Mouse (Mus musculus): Measurements from ENCODE around the gene Plb1. TPM values are rescaled to one million over a fixed set of nuclear protein-coding genes. Genes with fewer than 3 reads are reported as not detected.

Gene Plb1
- polyA plus RNA-seq, 1 experiment = 0.05 TPM

- Histone ChIP-seq H3K79me2 (ENCODE audit: control insufficient read depth, insufficient read depth) (no peaks in the 10 kb centered on the region), H3K4me2 (ENCODE audit: low read depth) (no peak overlapping the region), H3ac (ENCODE audit: control insufficient read depth, insufficient read length) (no peak overlapping the region), H3K4me3 (no peak overlapping the region), H3K27me3 (ENCODE audit: control insufficient read depth, insufficient read depth, insufficient read length) (no peaks in the 10 kb centered on the region), H3K36me3 (ENCODE audit: control insufficient read depth, insufficient read depth) (no peaks in the 10 kb centered on the region)
- TF ChIP-seq POLR2AphosphoS2 (IDR thresholded peaks at IDR 0.05; ENCODE audit: insufficient read length, low read depth) = no peak
- no peak for TF ChIP-seq REST (IDR thresholded peaks at IDR 0.05; ENCODE audit: insufficient read depth, insufficient read length)
- TF ChIP-seq TCF3 (IDR thresholded peaks at IDR 0.05; ENCODE audit: insufficient read length, low read depth) = no peak
- no peak for TF ChIP-seq E2F4 (IDR thresholded peaks at IDR 0.05; ENCODE audit: insufficient read depth)
- TF ChIP-seq MAX (IDR thresholded peaks at IDR 0.05; ENCODE audit: low read depth) = no peak
- no peak for TF ChIP-seq TCF12 (IDR thresholded peaks at IDR 0.05; ENCODE audit: insufficient read depth, poor library complexity, severe bottlenecking)
- TF ChIP-seq MYOG (IDR thresholded peaks at IDR 0.05; ENCODE audit: control insufficient read depth in 1 of 3, insufficient read depth in 1 of 3, insufficient read length in 2 of 3, low read depth in 2 of 3) = no peak
- TF ChIP-seq MYOD1 (IDR thresholded peaks at IDR 0.05; ENCODE audit: control insufficient read depth in 1 of 3, insufficient read length in 2 of 3, low read depth in 2 of 3) = no peak
- TF ChIP-seq CEBPB (IDR thresholded peaks at IDR 0.05; ENCODE audit: insufficient read depth, poor library complexity, severe bottlenecking) = no peak
- TF ChIP-seq POLR2A (IDR thresholded peaks at IDR 0.05; ENCODE audit: insufficient read length, low read depth) = no peak
- no peak for TF ChIP-seq USF1 (IDR thresholded peaks at IDR 0.05; ENCODE audit: low read depth)
- TF ChIP-seq SRF (IDR thresholded peaks at IDR 0.05; ENCODE audit: control insufficient read depth, insufficient read length, low read depth) = no peak
These were observed 105.8 kb downstream of the Plb1 start for GRCm38 (mm10) chr5:32338339-32338738.

GRCm38 (mm10) chr5:32338766-32339165, 106.3 kb downstream of the Plb1 start:
- TF ChIP-seq CEBPB (IDR thresholded peaks at IDR 0.05; ENCODE audit: insufficient read depth, poor library complexity, severe bottlenecking) = no peak
- TF ChIP-seq MYOD1 (IDR thresholded peaks at IDR 0.05; ENCODE audit: control insufficient read depth in 1 of 3, insufficient read length in 2 of 3, low read depth in 2 of 3) = no peak
- TF ChIP-seq REST (IDR thresholded peaks at IDR 0.05; ENCODE audit: insufficient read depth, insufficient read length) = no peak
- no peak for TF ChIP-seq USF1 (IDR thresholded peaks at IDR 0.05; ENCODE audit: low read depth)
- H3K4me2 ChIP-seq (ENCODE audit: low read depth) = no peak overlapping the region
- no peaks in the 10 kb centered on the region for H3K27me3 ChIP-seq (ENCODE audit: control insufficient read depth, insufficient read depth, insufficient read length)
- H3K79me2 ChIP-seq (ENCODE audit: control insufficient read depth, insufficient read depth) = no peaks in the 10 kb centered on the region
- no peaks in the 10 kb centered on the region for H3K36me3 ChIP-seq (ENCODE audit: control insufficient read depth, insufficient read depth)
- no peak overlapping the region for H3K4me3 ChIP-seq
- H3ac ChIP-seq (ENCODE audit: control insufficient read depth, insufficient read length) = no peak overlapping the region

- no peak overlapping the region for H3ac ChIP-seq (ENCODE audit: control insufficient read depth, insufficient read length)
- H3K4me3 ChIP-seq = no peak overlapping the region
- TF ChIP-seq MYOG (IDR thresholded peaks at IDR 0.05; ENCODE audit: control insufficient read depth in 1 of 3, insufficient read depth in 1 of 3, insufficient read length in 2 of 3, low read depth in 2 of 3) (no peak), TCF3 (IDR thresholded peaks at IDR 0.05; ENCODE audit: insufficient read length, low read depth) (no peak), USF1 (IDR thresholded peaks at IDR 0.05; ENCODE audit: low read depth) (no peak), CEBPB (IDR thresholded peaks at IDR 0.05; ENCODE audit: insufficient read depth, poor library complexity, severe bottlenecking) (no peak), POLR2A (IDR thresholded peaks at IDR 0.05; ENCODE audit: insufficient read length, low read depth) (no peak), POLR2AphosphoS2 (IDR thresholded peaks at IDR 0.05; ENCODE audit: insufficient read length, low read depth) (no peak), E2F4 (IDR thresholded peaks at IDR 0.05; ENCODE audit: insufficient read depth) (no peak), REST (IDR thresholded peaks at IDR 0.05; ENCODE audit: insufficient read depth, insufficient read length) (no peak), MYOD1 (IDR thresholded peaks at IDR 0.05; ENCODE audit: control insufficient read depth in 1 of 3, insufficient read length in 2 of 3, low read depth in 2 of 3) (no peak), MAX (IDR thresholded peaks at IDR 0.05; ENCODE audit: low read depth) (no peak), TCF12 (IDR thresholded peaks at IDR 0.05; ENCODE audit: insufficient read depth, poor library complexity, severe bottlenecking) (no peak), SRF (IDR thresholded peaks at IDR 0.05; ENCODE audit: control insufficient read depth, insufficient read length, low read depth) (no peak)
- H3K4me2 ChIP-seq (ENCODE audit: low read depth) = no peak overlapping the region
- no peaks in the 10 kb centered on the region for H3K36me3 ChIP-seq (ENCODE audit: control insufficient read depth, insufficient read depth)
- H3K79me2 ChIP-seq (ENCODE audit: control insufficient read depth, insufficient read depth) = no peaks in the 10 kb centered on the region
- H3K27me3 ChIP-seq (ENCODE audit: control insufficient read depth, insufficient read depth, insufficient read length) = no peaks in the 10 kb centered on the region
These were observed 107.7 kb downstream of the Plb1 start for GRCm38 (mm10) chr5:32340246-32340645.

GRCm38 (mm10) chr5:32342711-32343285, 110.3 kb downstream of the Plb1 start:
- no peak overlapping the region for H3K4me3 ChIP-seq
- no peak overlapping the region for H3K4me2 ChIP-seq (ENCODE audit: low read depth)
- H3K27me3 ChIP-seq (ENCODE audit: control insufficient read depth, insufficient read depth, insufficient read length) = no peaks in the 10 kb centered on the region
- H3ac ChIP-seq (ENCODE audit: control insufficient read depth, insufficient read length) = no peak overlapping the region
- H3K79me2 ChIP-seq (ENCODE audit: control insufficient read depth, insufficient read depth) = no peaks in the 10 kb centered on the region
- H3K36me3 ChIP-seq (ENCODE audit: control insufficient read depth, insufficient read depth) = no peaks in the 10 kb centered on the region
- TF ChIP-seq TCF12 (IDR thresholded peaks at IDR 0.05; ENCODE audit: insufficient read depth, poor library complexity, severe bottlenecking) = no peak
- TF ChIP-seq TCF3 (IDR thresholded peaks at IDR 0.05; ENCODE audit: insufficient read length, low read depth) = no peak
- no peak for TF ChIP-seq POLR2A (IDR thresholded peaks at IDR 0.05; ENCODE audit: insufficient read length, low read depth)
- no peak for TF ChIP-seq MAX (IDR thresholded peaks at IDR 0.05; ENCODE audit: low read depth)

- Histone ChIP-seq H3K4me2 (ENCODE audit: low read depth) (peak overlapping the region; percentile 49), H3ac (ENCODE audit: control insufficient read depth, insufficient read length) (no peak overlapping the region), H3K36me3 (ENCODE audit: control insufficient read depth, insufficient read depth) (no peaks in the 10 kb centered on the region), H3K27me3 (ENCODE audit: control insufficient read depth, insufficient read depth, insufficient read length) (no peaks in the 10 kb centered on the region), H3K4me3 (no peak overlapping the region), H3K79me2 (ENCODE audit: control insufficient read depth, insufficient read depth) (no peaks in the 10 kb centered on the region)
- no peak for TF ChIP-seq TCF12 (IDR thresholded peaks at IDR 0.05; ENCODE audit: insufficient read depth, poor library complexity, severe bottlenecking)
- TF ChIP-seq MYOD1 (IDR thresholded peaks at IDR 0.05; ENCODE audit: control insufficient read depth in 1 of 3, insufficient read length in 2 of 3, low read depth in 2 of 3) = peak in 1 of 3 experiments; percentile 4
- TF ChIP-seq CEBPB (IDR thresholded peaks at IDR 0.05; ENCODE audit: insufficient read depth, poor library complexity, severe bottlenecking) = no peak
These were observed 113.8 kb downstream of the Plb1 start for GRCm38 (mm10) chr5:32346025-32346912.

Measured in myocyte (in vitro differentiated cells).